ENCODE assay signal across 8 mouse cellular contexts in genomic region chr11:96861878-96862289, GRCm38 (mm10). TPM values are rescaled to one million over a fixed set of nuclear protein-coding genes. Genes with fewer than 3 reads are reported as not detected.
A peak's percentile ranks its signal among the peaks of the same experiment; 100 is the strongest.
DNase-seq lines count a peak whose midpoint lies in the region; ATAC-seq lines count a peak whose summit lies in the region.

No protein-coding gene starts in this region.

- no peak overlapping the region for H3K27ac ChIP-seq in intestine, embryonic 14.5 days (ENCODE audit: low read depth)

- H3K4me3 ChIP-seq in intestine, embryonic 14.5 days (ENCODE audit: low read depth, low read length), result peak overlapping the region; percentile 42

- peak overlapping the region; percentile 35; the same call in 1 of the 2 replicates for H3K9ac ChIP-seq in intestine, embryonic 14.5 days (ENCODE audit: low read length)

- no peaks in the 10 kb centered on the region for H3K36me3 ChIP-seq in intestine, embryonic 14.5 days (ENCODE audit: control insufficient read depth, insufficient read depth, low read length)

- peak; percentile 95 for DNase-seq in adipocyte (ENCODE audit: low spot score)
- DNase-seq in embryo, embryonic 10 days (ENCODE audit: low spot score), result peak; percentile 98
- DNase-seq in gastrocnemius, postnatal 14 days, result peak; percentile 94
- DNase-seq in intestine, embryonic 14.5 days (ENCODE audit: low spot score), result peak; percentile 99
- peak; percentile 94 to 95 for DNase-seq in left cerebral cortex, postnatal 14 days (ENCODE audit: low spot score in 2 of 2)
- peak; percentile 98 for DNase-seq in mesoderm, embryonic 11.5 days (ENCODE audit: low read depth, low spot score)
- DNase-seq in right cerebral cortex, postnatal 36 days (ENCODE audit: low spot score in 2 of 2), result peak; percentile 88 to 89
- peak; percentile 90 for DNase-seq in yolk sac, embryonic 10.5 days (ENCODE audit: low spot score)

- H3K4me2 ChIP-seq in intestine, embryonic 14.5 days (ENCODE audit: low read length), result peak overlapping the region; percentile 92

- intact Hi-C loops in gastrocnemius, postnatal 14 days (cut with DNase I; ENCODE audit: low total_unique reads), result loop anchor here (2.0 to 5.0 kb wide), 2 partner anchors 103 to 580 kb away; partner anchors contain the start of gene Hoxb8
- intact Hi-C loops in left cerebral cortex, postnatal 14 days (cut with DNase I), result loop anchor here (2.0 to 10.0 kb wide), 4 partner anchors 75 to 585 kb away; partner anchors contain the start of gene Cbx1

- ATAC-seq in intestine, embryonic 14.5 days (replicated peaks; ENCODE audit: low FRiP score, low TSS enrichment, low read depth), result peak; percentile 77

- H3K27me3 ChIP-seq in intestine, embryonic 14.5 days (replicated peaks; ENCODE audit: control insufficient read depth, insufficient read depth, low read length), result no peaks in the 10 kb centered on the region

- H3K9me3 ChIP-seq in intestine, embryonic 14.5 days (ENCODE audit: control insufficient read depth, low read length), result no peaks in the 10 kb centered on the region

- WGBS in intestine, embryonic 14.5 days, result under 1% methylated on average over 31 of the region's 31 CpGs

- peaks cover 11% of the 10 kb centered on the region for H3K4me1 ChIP-seq in intestine, embryonic 14.5 days (replicated peaks; ENCODE audit: control insufficient read depth, insufficient read depth, low read length)

RNA-seq across cellular contexts. Expression of gene Copz2, which starts 12.2 kb away (rescaled TPM):
- total RNA-seq in gastrocnemius, postnatal 14 days (2021), result 10 to 100 TPM; 28.3 to 36.3 TPM
- polyA plus RNA-seq in intestine, embryonic 14.5 days (2014; fragmentation: Nextera tagmentation; extraction: Ambion mirVana), result 100 and 102 TPM in 2 replicates
- total RNA-seq in left cerebral cortex, postnatal 14 days (2021), result 1 to 10 TPM; 2.7 to 3.2 TPM

RNA-seq across cellular contexts. Expression of gene Nfe2l1, which starts 32.1 kb away (rescaled TPM):
- total RNA-seq in gastrocnemius, postnatal 14 days (2021), result 100 to 1,000 TPM; 241 to 268 TPM
- 36.0 and 36.7 TPM in 2 replicates for polyA plus RNA-seq in intestine, embryonic 14.5 days (2014; fragmentation: Nextera tagmentation; extraction: Ambion mirVana)
- 100 to 1,000 TPM; 205 to 209 TPM for total RNA-seq in left cerebral cortex, postnatal 14 days (2021)

RNA-seq across cellular contexts. Expression of gene Cdk5rap3, which starts 54.4 kb away (rescaled TPM):
- total RNA-seq in gastrocnemius, postnatal 14 days (2021), result 10 to 100 TPM; 26.5 to 30.0 TPM
- 64.2 and 70.1 TPM in 2 replicates for polyA plus RNA-seq in intestine, embryonic 14.5 days (2014; fragmentation: Nextera tagmentation; extraction: Ambion mirVana)
- total RNA-seq in left cerebral cortex, postnatal 14 days (2021), result 10 to 100 TPM; 38.9 to 39.9 TPM

Comparison
In these comparisons a context has a peak if more than half of its experiments do, and no peak if none do; other contexts are left out.
1. RNA of gene Copz2, which starts 12.2 kb away (total RNA-seq): 28.3 to 36.3 TPM in gastrocnemius, postnatal 14 days; 2.7 to 3.2 TPM in left cerebral cortex, postnatal 14 days; every median in the first group is over 4 times any median in the second.
2. Peak in every context shown above with its lines, with median percentiles within 50 percentile points of each other: DNase-seq.